Mouse (Mus musculus) midbrain, embryonic 11.5 days (tissue): ENCODE measurements at regions not wholly inside any gene's neighbourhood (a gene's known extent, or its start where the extent isn't known, plus 50 kb on each side); places are given as distances from the start of the nearest gene placed in this dataset.

Source experiments
- ATAC-seq: fragments of 200-750 bp; cut with Nextera tagmentation; 2 replicates; pipeline ENCODE4 v1.8.0; 2017; ENCODE audit warnings: moderate TSS enrichment, moderate library complexity; ENCODE audit not compliant: low FRiP score
- DNase-seq: peaks from one replicate; pipeline ENCODE4 v3.0.0; 2015; ENCODE audit warnings: low spot score; ENCODE audit errors: missing footprints
- H3K27ac ChIP-seq: fragments of 300-500 bp; sonication (generic); 2 replicates; pipeline ENCODE4 v1.5.1; 2014; ENCODE audit warnings: low read depth, low read length
- H3K27me3 ChIP-seq: fragments of 300-500 bp; sonication (generic); 2 replicates; pipeline ENCODE4 v1.6.1; 2014; ENCODE audit warnings: mild to moderate bottlenecking, low read length, moderate library complexity, mixed read lengths; ENCODE audit not compliant: control insufficient read depth, insufficient read depth
- H3K36me3 ChIP-seq: fragments of 300-500 bp; sonication (generic); 2 replicates; pipeline ENCODE4 v1.6.1; 2014; ENCODE audit warnings: mild to moderate bottlenecking, low read length, moderate library complexity, mixed read lengths; ENCODE audit not compliant: control insufficient read depth, insufficient read depth
- H3K4me1 ChIP-seq: fragments of 300-500 bp; sonication (generic); 2 replicates; pipeline ENCODE4 v1.6.1; 2014; ENCODE audit warnings: low read length; ENCODE audit not compliant: control insufficient read depth, insufficient read depth
- H3K4me2 ChIP-seq: fragments of 300-500 bp; sonication (generic); 2 replicates; pipeline ENCODE4 v1.6.1; 2014; ENCODE audit warnings: mild to moderate bottlenecking, moderate library complexity
- H3K4me3 ChIP-seq: fragments of 300-500 bp; sonication (generic); 2 replicates; pipeline ENCODE4 v1.5.1; 2014; ENCODE audit warnings: low read depth, low read length
- H3K9ac ChIP-seq: fragments of 300-500 bp; sonication (generic); 2 replicates; pipeline ENCODE4 v1.6.1; 2014; ENCODE audit warnings: low read length
- H3K9me3 ChIP-seq: fragments of 300-500 bp; sonication (generic); 2 replicates; pipeline ENCODE4 v1.6.1; 2016; ENCODE audit warnings: low read length; ENCODE audit not compliant: control insufficient read depth
- WGBS: fragments of 180-500 bp; shearing (Covaris S2); extraction: QIAGEN DNeasy Blood & Tissue Kit; methylation state at CpG from one replicate; pipeline ENCODE4 v1.1.7; 2014; 5-methylcytosine and 5-hydroxymethylcytosine counted together

- Histone ChIP-seq H3K27me3 (no peaks in the 10 kb centered on the region; the same call in 1 of the 2 replicates), H3K9me3 (no peaks in the 10 kb centered on the region), H3K9ac (no peak overlapping the region), H3K36me3 (no peaks in the 10 kb centered on the region), H3K4me2 (no peak overlapping the region), H3K4me1 (peaks cover 5% of the 10 kb centered on the region), H3K27ac (no peak overlapping the region), H3K4me3 (no peak overlapping the region)
- ATAC-seq: no peak
- peak; percentile 89 for DNase-seq
- whole genome bisulfite sequencing: 81% methylated on average over 6 of the region's 6 CpGs
Measured at GRCm38 (mm10) chr8:34485346-34485745, 373.8 kb upstream of the Gm10131 start.

DNA sequence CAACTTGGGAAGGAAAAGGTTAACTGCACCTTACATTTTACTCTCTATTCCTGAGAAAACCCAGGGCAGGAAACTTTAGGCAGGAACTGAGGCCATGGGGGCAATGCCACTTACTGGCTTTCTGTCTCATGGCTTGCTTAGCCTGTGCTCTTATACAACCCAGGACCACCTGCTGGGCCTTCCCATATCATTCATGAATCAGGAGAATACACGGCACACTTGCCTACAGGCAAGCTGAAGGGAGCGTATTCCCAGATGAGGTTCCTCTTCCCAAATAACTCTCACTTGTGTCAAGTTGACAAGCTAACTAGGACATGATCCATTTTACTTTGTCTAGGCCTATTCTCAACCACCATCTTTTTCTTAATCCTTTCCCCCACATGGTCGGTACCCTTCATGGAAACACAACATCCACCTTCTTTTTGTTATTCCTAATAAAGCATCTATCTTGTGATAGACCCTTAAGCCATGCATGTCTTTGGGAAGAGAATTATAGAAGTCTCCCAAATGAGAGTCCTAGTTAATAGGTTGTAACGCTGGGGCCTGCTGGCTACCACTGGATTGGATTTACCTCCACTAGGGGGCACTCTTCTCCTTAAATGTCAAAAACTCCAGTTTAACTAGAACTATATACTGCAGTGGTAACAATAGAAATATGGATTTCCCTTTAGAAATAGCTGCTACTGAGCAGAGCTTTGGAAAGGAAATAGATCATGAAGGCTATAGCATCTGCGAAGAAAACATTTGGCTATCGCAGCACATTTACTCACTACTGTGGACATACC, 373.2 kb upstream of the Gm10131 start:
- WGBS: 71% methylated on average over 6 of the region's 6 CpGs
- Histone ChIP-seq H3K36me3 (no peaks in the 10 kb centered on the region), H3K27ac (no peak overlapping the region), H3K4me1 (peaks cover 5% of the 10 kb centered on the region), H3K27me3 (no peaks in the 10 kb centered on the region; the same call in 1 of the 2 replicates), H3K9me3 (no peaks in the 10 kb centered on the region), H3K4me2 (no peak overlapping the region), H3K9ac (no peak overlapping the region), H3K4me3 (no peak overlapping the region)
- DNase-seq (no peak), ATAC-seq (peak; percentile 58; the same call in 1 of the 2 replicates)

GRCm38 (mm10) chr8:34483212-34483611, 371.7 kb upstream of the Gm10131 start:
- H3K36me3 ChIP-seq: no peaks in the 10 kb centered on the region
- no peaks in the 10 kb centered on the region for H3K27me3 ChIP-seq
- DNase-seq (no peak), ATAC-seq (no peak)
- no peak overlapping the region for H3K4me3 ChIP-seq
- H3K4me2 ChIP-seq: no peak overlapping the region
- peaks cover 5% of the 10 kb centered on the region for H3K4me1 ChIP-seq
- no peak overlapping the region for H3K9ac ChIP-seq
- WGBS: 71% methylated on average over 4 of the region's 4 CpGs
- no peaks in the 10 kb centered on the region for H3K9me3 ChIP-seq
- no peak overlapping the region for H3K27ac ChIP-seq

DNA sequence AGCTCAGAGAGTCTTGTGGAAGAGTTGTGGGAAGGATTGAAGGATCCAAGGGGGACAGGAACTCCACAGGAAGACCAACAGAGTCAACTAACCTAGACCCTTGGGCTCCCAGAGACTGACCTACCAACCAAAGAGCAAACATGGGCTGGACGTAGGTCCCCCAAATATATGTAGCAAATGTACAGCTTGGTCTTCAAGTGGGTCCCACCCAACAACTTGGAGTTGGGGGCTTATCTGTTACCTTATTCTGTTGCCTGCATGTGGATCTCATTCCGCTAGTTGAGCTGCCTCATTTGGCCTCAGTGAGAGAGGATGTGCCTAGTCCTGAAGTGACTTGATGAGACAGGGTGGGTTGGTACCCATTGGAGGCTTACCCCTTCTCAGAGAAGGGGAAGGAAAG, 371.1 kb upstream of the Gm10131 start:
- Histone ChIP-seq H3K4me2 (no peak overlapping the region), H3K27me3 (no peaks in the 10 kb centered on the region), H3K9ac (no peak overlapping the region), H3K9me3 (no peaks in the 10 kb centered on the region), H3K36me3 (no peaks in the 10 kb centered on the region), H3K27ac (no peak overlapping the region), H3K4me3 (no peak overlapping the region), H3K4me1 (peaks cover 5% of the 10 kb centered on the region)
- WGBS: 92% methylated on average over 2 of the region's 2 CpGs
- ATAC-seq (no peak), DNase-seq (no peak)

DNA sequence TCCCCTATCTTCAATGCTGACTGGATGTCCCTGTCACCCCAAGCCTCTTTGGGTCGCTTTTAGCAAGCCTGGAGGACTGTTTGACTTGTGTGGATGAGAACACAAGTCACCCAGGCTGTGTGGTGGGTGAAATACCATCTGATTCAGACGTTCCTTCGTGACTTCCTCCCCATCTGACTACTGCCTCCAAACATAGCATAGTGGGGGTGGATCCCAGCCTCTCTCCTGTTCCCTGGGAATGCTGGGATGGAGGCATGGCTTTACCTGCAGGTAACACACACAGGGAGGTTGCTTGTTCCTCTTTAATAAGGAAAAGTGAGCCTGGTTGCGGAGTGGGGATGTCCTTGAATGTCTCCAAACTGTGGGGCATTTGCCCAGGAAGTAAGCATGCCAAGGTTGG, 369.0 kb upstream of the Gm10131 start:
- no peak for ATAC-seq
- H3K27ac ChIP-seq: no peak overlapping the region
- no peaks in the 10 kb centered on the region for H3K36me3 ChIP-seq
- no peak overlapping the region for H3K4me3 ChIP-seq
- H3K9me3 ChIP-seq: no peaks in the 10 kb centered on the region
- H3K9ac ChIP-seq: no peak overlapping the region
- no peak overlapping the region for H3K4me2 ChIP-seq
- H3K27me3 ChIP-seq: no peaks in the 10 kb centered on the region
- DNase-seq: no peak
- H3K4me1 ChIP-seq: no peaks in the 10 kb centered on the region
- 76% methylated on average over 4 of the region's 4 CpGs for WGBS

DNA sequence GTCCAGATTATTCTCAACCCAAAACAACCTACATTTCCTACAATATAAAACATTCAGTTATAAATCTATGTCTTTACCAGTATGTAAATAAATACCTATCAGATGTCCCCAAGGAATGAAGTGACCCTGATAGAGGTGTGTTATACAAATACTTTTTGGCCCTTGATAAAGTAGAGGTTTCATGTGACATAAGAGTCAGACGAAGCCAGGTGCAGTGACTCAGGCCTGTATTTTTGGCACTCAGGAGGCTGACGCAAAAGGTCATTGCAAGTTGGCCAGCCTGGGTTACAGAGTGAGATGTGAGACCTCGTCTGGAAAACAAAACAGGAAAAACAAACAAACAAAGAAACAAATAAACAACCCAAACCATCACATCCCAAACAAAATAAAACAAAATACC, 367.4 kb upstream of the Gm10131 start:
- no peaks in the 10 kb centered on the region for H3K4me1 ChIP-seq
- no peak for DNase-seq
- no peak overlapping the region for H3K27ac ChIP-seq
- 80% methylated on average over 3 of the region's 3 CpGs for WGBS
- no peak overlapping the region for H3K9ac ChIP-seq
- no peak overlapping the region for H3K4me3 ChIP-seq
- ATAC-seq: no peak
- H3K36me3 ChIP-seq: no peaks in the 10 kb centered on the region
- no peaks in the 10 kb centered on the region for H3K9me3 ChIP-seq
- no peak overlapping the region for H3K4me2 ChIP-seq
- H3K27me3 ChIP-seq: no peaks in the 10 kb centered on the region

- no peak overlapping the region for H3K27ac ChIP-seq
- DNase-seq: no peak
- ATAC-seq: no peak
- H3K36me3 ChIP-seq: no peaks in the 10 kb centered on the region
- H3K4me2 ChIP-seq: no peak overlapping the region
- H3K9ac ChIP-seq: no peak overlapping the region
- H3K27me3 ChIP-seq: no peaks in the 10 kb centered on the region
- H3K4me1 ChIP-seq: no peaks in the 10 kb centered on the region
- H3K9me3 ChIP-seq: no peaks in the 10 kb centered on the region
- no peak overlapping the region for H3K4me3 ChIP-seq
- WGBS: 95% methylated on average over 1 of the region's 1 CpGs
Measured at GRCm38 (mm10) chr8:34478465-34478864, 366.9 kb upstream of the Gm10131 start.

GRCm38 (mm10) chr8:34476146-34476820, 364.7 kb upstream of the Gm10131 start:
- no peak for ATAC-seq
- H3K4me3 ChIP-seq: no peak overlapping the region
- no peaks in the 10 kb centered on the region for H3K27me3 ChIP-seq
- no peak overlapping the region for H3K9ac ChIP-seq
- peaks cover 8% of the 10 kb centered on the region for H3K4me1 ChIP-seq
- DNase-seq: no peak
- H3K27ac ChIP-seq: no peak overlapping the region
- H3K36me3 ChIP-seq: no peaks in the 10 kb centered on the region
- WGBS: 97% methylated on average over 3 of the region's 3 CpGs
- H3K4me2 ChIP-seq: no peak overlapping the region
- H3K9me3 ChIP-seq: no peaks in the 10 kb centered on the region

- no peaks in the 10 kb centered on the region for H3K36me3 ChIP-seq
- no peak overlapping the region for H3K4me3 ChIP-seq
- H3K9ac ChIP-seq: no peak overlapping the region
- peaks cover 11% of the 10 kb centered on the region for H3K4me1 ChIP-seq
- no peak overlapping the region for H3K27ac ChIP-seq
- no peaks in the 10 kb centered on the region for H3K9me3 ChIP-seq
- DNase-seq (no peak), ATAC-seq (no peak)
- WGBS: 82% methylated on average over 7 of the region's 7 CpGs
- H3K4me2 ChIP-seq: no peak overlapping the region
- H3K27me3 ChIP-seq: no peaks in the 10 kb centered on the region
Measured at GRCm38 (mm10) chr8:34474593-34474992, 363.1 kb upstream of the Gm10131 start.
